Mouse (Mus musculus) forelimb bud, embryonic 11.5 days (tissue): Measurements from ENCODE around the gene Spon1.

ENCODE experiments used
- DNase-seq: peaks from one replicate; pipeline ENCODE4 v3.0.0-alpha.2; 2012; ENCODE audit warnings: low read depth, low spot score

Spon1 gene

DNA sequence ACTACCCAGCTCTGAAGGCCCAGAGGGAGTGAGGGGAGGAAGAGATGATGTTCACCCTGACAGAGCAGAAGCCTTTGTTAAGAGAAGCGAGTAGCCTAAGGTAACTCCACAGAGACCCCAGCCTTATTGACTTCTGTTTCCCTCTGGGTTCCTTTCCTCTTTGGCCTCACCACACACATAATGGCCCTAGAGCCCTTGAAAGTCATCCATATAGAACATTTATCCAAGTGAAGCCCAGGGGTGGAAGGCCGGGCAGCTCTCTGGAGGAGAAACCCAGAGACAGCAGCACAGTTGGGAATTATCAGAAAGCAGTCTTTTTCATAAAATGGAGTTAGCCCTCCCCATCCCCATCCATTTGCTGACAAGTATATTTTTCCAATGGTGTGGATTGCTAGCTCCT, 75.7 kb downstream of the Spon1 start:
- no peak for DNase-seq

DNA sequence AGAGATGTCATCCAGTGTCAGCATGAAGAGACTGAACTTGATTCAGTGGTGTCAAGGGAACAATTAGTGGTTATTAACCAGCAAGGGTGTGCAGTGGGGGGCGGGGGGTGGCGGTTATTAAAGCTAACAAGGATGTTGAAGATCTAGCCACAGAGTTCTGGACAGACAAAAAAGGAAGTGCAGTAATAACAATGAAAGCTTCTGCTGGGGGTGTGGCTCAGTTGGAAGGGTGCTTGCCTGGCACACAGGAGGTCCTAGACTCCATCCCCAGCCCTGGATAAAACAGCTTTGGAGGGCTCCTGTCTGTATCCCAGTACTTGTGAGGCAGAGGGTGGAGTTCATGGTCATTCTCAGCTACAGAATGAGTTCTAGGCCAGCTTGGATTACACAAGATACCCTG, 77.4 kb downstream of the Spon1 start:
- no peak for DNase-seq

DNA sequence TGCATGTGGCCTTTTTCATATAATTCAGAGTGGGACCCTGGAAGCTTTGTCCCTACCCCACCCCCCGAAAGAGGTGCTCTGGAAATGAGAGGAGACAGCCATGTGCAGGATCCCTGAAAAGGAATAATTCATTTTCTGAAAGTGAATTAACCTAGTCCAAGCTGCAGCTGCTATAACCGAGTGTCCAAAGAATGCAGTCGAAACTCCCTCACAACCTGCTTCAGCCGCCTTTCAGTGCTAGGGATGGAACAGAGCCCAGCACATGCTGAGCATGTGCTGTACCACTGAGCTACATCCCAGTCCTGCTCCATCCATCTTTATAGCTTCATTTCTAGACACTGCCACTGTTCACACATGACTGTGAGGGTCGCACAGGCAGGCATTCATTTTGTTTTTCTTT, 79.4 kb downstream of the Spon1 start:
- DNase-seq: no peak

DNA sequence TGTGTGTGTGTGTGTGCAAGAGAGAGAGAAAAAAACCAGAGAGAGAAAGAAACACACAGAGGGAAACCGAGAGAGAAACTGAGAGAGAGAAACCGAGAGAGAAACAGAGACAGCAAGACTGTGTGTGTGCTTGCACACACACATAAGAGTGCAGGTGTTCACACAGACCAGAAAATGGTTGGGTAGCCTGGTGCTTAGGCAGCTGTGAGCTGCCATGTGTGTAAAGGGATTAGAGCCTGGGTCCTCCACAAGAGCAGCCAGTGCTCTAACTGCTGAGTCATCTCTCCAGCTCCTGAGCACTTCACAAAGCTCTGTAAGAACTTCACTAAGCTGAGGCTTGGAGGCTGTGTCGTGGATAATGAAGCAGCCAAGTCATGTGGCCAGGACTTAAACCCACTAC, 80.8 kb downstream of the Spon1 start:
- no peak for DNase-seq

DNA sequence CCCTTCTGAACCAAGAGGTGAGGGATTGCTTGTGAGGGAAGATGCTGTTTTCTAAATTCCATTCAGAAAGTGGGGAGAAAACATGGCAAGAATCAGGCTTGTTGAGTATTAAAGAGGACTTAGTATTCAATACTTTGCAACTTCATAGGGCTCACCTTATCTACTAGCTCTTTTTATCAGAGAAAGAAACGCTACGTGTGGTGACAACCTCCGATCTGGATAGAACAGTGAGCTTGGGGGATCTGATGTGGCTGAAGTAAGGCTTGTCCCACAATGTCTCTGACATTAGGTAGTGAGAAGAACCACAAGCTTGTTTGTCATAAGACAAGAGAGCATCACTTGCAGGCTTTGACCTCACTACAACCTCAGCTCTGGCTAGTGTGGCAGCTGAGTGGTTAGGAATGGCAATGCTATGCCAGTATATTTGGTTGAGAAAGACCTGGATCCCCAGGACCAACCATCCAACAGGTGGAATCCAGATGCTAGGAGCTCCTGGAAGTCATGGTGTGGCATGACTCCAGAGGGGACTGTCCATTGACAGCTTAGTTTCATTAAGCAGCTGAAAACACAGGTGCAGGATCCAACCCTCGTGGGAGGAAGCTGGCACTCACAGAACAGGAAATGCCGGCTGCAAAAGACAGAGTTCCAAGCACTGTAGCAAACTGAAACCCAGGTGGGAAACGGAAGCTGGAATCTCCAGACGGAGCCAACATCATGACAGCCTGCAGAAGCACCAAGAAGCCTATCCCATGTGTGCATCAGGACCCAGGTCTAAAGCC, 81.4 kb downstream of the Spon1 start:
- DNase-seq: peak; percentile 40

DNA sequence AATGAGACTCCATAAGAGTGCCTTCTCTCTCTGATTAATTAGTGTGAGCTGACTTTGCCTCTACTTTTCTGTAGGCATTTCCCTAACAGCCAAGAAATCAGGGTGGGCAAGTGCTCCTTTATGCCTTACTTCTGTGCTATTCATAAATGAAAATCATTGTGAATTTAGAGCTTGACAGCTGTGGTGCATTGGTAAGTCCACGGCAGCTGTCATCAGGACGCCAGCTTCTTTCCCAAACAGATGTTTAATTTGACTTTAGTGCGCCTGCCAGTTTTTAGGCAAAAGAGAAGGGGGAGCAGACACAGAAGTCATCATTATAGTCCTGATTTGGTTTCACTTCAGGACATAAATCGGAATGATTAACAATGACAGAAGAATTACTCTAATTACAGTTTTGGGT, 84.6 kb downstream of the Spon1 start:
- DNase-seq: peak; percentile 57

DNA sequence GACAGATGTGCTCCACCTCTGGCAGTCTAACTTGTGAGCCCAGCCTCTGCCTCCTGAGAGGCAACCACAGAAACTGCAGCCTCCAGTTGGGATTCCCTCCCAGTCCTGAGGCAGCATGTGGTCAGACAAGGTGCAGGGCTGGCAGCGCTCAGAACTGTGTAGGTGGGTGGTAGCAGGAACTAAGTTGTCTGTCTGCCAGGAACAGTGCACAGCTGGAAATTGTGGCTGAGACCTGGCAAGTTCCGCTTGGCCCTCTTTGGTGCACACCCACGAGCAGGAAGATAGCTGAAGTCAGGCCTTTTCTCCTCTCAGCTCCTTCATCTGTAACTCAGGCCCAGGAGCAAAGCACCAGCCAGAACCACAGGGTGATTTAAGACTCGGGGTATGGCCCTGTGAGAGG, 89.6 kb downstream of the Spon1 start:
- no peak for DNase-seq

DNA sequence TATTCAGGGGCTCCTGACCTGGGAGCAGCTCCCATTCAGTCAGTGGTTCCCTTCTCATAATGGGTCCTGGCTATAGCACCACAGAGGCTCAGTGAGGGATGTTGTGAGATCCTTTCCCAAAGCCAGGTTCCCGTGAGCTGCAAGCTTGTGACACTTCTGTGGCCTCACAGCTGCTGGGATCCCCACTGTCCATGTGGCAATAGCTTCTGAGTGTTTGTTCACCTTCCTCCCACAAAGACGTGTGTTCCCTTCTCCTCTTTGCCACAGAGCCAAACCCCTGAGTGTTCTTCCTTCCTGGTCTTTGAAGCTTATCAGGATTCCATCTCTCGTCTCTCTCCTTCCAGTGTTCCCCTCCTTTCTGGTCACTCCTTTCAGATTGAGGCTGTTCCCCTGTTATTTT, 90.3 kb downstream of the Spon1 start:
- DNase-seq: no peak

DNA sequence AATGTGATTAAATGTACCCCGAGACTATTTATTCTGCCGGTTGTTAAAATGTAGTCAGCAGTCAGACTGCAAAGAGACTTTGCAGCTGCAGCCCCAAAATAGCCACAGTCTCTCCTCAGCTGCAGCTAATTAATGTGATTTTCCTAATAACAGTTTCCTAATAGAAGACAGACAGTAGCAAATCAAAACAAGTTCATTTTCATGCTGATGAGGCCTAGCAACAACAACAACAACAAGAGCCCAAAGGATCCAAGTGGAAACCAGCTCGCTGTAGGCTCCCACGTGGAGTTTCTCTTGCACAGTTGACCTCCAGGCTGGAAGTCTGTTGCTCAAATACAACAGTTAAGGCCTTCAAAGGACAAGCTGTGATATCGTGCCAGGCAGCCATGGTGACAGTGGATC, 93.7 kb downstream of the Spon1 start:
- DNase-seq: no peak

DNA sequence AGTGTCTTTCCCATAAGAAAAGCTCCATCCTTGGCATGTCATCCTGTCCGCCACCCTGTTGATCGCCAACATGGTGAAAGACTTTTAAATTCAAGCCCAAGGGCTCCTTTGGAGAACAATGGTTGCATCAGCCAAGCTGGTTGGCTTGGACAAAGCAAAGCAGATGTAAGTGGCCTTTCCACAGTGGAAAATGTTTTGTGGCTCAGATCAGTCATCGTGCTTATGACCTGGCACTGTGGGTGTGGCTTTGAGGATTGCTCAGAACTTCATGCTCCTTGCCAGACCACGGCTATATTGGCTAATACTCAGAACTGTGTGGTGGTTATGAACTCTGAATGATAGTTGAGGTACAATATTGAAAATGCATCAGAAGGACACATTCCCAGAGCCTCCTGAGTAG, 96.2 kb downstream of the Spon1 start:
- DNase-seq: no peak

DNA sequence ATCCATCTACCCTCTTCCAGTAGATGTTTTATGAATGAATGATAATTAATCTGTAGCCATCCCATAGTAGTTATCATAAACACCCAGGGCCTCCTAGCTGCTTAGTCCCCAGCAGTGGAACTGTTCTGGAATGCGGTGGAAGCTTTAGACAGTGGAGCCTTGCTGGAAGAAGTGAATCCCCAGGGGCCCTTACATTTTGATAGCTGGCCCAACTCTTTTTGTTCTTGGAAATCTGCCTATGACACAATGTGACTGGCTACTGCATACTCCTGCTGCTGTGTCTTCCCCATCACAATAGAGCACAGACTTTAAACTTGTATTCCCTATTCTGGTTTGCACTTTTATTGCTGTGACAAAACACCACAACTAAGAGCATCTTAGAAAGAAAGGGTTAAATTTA, 107.0 kb downstream of the Spon1 start:
- DNase-seq: no peak

DNA sequence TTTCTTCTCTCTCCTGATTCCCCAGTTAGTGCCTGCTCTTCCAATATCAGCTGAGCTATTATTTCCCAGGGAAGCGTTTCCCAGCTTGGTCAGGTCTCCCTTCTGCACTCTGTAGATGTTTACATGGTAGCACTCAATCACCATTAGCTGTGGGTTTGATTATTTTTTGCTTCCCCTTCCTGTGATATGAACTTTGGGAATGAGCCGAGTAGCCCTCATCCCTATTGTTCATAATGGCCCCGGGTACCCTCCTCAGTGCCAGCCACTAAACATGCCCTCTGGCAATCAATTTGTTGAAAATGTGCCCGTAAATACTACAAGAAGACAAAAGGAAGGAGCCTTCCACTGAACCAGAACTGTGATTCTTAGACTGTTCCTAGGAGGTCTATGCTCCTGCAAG, 111.7 kb downstream of the Spon1 start:
- DNase-seq: no peak

DNA sequence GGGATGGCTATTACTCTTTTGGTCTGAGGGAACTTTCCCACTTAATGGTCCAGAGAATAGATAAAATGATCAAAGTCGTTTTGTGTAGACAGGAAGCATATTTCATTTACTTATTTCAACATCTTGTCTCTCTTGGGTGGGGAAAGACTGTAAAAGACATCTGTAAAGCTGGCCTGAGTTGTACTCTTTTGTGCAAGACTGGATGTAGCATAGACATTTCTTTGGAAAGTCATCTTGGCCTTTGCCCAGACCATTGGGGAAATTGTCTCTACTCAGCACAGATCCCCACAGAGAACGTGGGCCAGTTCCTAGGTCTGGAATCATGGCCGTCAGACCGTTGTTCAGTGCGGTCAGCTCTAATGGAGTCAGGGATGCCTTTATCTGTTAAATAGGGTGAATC, 112.1 kb downstream of the Spon1 start:
- no peak for DNase-seq

DNA sequence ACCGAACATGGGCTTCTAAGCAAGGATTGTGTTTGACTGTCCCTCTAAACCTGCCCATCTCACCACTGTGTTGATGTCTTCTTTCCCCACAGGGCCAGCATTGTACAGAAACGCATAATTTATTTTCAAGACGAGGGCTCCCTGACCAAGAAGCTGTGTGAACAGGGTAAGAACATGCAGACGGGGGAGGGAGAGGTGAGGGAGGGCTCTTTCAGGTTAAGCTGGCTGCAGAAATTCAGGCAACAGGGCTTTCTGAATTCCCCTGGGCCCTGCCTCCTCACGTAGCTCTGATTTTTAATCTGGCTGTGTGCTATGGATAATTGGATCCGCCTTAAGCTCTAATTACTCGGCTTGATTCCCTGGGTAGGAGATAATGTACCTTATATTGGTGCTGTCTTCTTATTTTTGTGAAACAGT, 113.3 kb downstream of the Spon1 start:
- no peak for DNase-seq

DNA sequence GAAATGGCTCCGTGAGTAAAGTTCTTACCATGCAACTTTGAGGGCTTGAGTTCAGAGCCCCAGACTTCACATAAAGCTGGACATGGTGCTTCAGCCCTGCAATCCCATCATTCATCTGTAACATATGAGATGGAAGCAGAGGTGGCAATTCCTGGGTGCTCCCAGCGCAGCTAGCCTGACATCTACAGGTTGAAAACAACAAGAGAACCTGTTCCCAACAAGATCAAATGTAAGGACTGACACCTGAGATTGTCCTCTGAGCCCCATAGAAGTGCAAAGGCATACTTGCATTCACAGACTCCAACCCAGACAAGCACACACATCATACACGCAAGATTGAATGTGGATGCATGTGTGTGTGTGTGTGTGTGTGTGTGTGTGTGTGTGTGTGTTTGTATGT, 114.2 kb downstream of the Spon1 start:
- DNase-seq: no peak

DNA sequence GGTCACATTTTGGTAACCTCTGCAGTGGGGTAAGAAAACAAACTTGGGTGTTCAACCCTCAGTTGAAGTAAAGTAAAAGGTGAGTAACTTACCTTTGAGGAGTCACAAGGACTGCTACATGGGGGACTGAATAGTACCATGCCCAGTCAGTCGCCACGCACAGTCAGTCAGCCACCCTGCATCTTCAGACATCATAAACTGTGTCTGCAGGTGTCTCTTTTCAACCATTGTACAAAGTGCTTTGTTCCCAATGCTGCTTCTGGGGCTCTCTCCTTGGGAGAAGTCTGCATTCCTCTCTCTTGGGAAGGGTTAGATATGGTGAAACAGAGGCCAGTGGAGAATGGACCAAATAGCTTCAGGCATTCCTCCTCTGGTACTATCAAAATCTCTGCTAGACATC, 125.0 kb downstream of the Spon1 start:
- no peak for DNase-seq

DNA sequence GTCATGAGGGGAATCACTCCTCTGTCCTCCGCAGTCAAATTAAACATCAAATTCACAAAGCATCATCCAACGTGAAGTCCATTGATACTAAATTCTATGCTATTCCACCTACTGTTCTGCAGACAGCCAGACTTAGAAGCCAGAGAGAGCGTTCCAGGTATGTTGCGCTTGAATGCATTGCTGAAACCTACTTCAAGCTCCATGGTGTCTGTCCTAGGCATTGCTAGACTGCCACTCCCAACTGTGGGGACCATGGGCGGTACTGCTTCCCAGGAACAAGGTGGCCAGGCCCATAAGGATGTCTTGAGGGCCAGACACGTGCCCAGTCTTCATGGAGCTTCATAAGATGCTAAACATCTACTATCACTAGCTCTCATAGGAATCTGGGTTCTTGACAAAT, 125.7 kb downstream of the Spon1 start:
- no peak for DNase-seq

DNA sequence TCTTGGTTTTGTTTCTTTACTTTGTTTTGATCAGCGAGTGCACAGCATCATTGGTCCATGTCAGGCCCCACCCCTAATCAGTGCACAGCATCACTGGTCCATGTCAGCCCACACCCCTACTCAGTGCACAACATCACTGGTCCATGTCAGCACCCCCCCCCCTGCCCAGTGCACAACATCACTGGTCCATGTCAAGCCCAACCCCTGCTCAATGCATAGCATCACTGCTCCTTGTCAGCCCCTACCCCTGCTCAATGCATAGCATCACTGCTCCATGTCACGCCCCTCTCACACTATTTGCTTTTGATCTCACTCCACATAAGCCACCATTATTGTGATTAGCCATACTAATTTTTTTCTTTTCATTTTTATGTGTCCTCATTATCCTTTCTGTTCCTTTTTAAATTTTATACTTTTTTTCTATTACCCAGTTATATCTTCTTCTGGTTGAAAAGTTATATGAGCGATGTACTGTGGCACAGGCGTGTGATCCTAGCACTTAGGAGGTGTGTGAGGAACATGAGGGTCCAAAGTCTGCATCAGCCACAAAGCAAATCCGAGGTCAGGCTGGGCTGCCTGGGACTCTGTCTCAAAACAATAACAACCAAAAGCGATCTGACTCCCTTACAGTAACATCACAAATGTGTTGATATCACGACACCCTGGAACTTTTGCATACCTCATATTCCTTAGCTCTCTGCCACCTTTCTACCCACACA, 128.3 kb downstream of the Spon1 start:
- DNase-seq: no peak

DNA sequence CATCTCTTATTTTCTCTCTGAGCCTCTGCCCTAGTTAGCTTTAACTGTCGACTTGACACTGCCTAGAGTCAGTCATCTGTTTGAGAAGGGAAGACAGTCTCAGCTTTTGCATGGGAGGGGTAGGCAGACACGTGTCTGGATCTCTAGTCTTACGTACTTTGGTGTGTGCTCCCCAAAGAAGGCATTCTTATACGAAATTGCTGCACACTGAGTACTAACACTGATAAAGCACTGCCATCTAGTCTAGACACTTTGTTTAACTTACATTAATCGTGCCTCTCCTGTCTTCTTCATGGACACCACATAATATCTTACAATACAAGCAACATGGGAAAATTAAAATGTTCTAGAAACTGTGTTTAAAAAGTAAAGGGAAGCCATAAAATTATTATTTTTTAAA, 129.5 kb downstream of the Spon1 start:
- no peak for DNase-seq

DNA sequence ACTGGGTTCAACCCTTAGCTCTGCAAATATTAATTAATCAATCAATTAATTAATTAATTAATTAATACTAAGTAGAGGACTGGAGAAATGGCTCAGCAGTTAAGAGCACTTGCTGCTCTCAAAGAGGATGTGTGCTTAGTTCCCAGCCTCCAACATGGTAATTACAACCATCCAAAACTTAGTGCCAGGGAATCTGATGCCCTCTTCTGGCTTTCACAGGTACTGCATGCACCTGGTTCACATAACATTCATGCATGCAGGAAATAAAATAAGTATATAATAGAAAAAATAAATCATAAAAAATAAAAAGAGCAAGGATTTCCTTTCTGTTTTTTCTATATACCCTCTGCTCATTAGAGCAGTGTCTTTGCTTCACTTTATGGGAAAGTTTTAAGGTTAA, 132.6 kb downstream of the Spon1 start:
- no peak for DNase-seq

DNA sequence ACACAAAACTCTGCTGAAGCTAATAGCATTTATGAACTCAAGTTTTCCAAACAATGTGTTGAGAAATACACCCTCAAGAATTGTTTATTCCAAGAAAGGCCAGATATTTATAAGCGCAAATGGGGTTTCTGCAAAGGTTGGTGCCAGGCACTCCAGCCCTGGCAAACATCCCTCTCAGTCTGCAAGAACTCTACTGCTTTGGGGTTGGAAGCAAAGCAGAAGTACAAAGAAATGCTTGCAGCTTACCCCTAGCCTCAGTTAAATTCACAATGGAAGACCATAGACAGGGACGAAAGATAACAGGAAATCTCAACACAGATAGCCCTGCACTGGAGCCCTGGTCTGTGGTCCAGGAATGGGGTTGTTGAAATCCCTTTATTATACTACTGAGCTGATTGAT, 135.7 kb downstream of the Spon1 start:
- no peak for DNase-seq

DNA sequence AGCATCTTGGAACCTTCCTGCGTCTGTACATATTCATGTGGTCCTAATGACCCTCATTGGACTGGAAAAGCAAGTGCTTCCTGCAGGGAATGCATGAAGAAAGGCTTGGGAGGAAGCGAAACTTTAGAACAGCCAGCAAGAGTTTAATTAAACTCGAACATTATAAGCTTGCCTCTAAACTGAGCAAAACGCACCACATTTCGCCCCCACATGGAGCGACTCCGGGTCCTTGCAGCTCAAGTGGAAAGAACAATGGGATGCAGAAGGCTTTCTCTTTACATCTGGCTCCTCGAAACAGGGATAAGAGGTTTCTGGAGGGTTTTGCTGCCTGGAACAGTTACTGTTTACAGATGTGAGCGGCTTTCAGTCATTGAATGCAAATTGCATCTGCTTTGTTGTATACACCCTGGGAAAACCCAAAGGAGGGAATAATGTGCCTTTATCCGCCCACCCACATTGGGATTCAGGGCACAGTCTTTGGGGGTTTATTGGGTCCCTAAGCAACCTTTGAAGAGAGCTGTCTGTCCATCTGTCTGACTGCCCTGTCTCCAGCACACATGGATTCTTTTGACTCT, 136.2 kb downstream of the Spon1 start:
- peak; percentile 23 for DNase-seq
